Mouse (Mus musculus) fat pad, adult 2 months (tissue): ENCODE data around the gene Hspe1.

ENCODE experiments used
- DNase-seq: peaks from one replicate; pipeline ENCODE4 v3.0.0-alpha.2; 2011; ENCODE audit warnings: low read depth, low spot score; ENCODE audit errors: extremely low read depth

The Hspe1 gene

GRCm38 (mm10) chr1:55132308-55132707 lies 44.4 kb downstream of the Hspe1 start:
- no peak for DNase-seq

DNA sequence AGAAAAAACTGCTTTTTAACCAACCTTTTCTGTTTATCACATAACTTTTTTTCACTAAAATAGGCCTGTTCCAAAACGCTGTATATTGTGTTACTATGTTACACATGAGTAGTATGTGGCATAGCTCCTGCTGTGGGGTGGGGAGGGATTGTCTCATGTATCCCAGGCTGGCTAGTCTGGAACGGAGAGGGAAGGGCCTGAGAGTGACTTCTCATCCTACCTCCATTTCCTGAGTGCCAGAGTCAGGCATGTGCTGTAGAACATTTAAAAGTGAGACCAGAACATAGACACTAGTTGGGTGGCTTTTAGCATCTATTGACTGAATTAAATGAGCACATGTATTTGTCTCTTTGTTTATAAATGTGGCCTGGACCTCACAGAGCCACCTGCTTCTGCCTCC lies 45.2 kb downstream of the Hspe1 start:
- DNase-seq: no peak

GRCm38 (mm10) chr1:55134301-55134700 lies 46.4 kb downstream of the Hspe1 start:
- no peak for DNase-seq

- no peak for DNase-seq
These were observed 47.9 kb downstream of the Hspe1 start for GRCm38 (mm10) chr1:55135846-55136245.
